Mouse (Mus musculus): ENCODE data around the gene Ube4b. TPM values are rescaled to one million over a fixed set of nuclear protein-coding genes. Genes with fewer than 3 reads are reported as not detected.

The Ube4b gene
- polyA plus RNA-seq, 1 experiment = 38.0 TPM

DNA sequence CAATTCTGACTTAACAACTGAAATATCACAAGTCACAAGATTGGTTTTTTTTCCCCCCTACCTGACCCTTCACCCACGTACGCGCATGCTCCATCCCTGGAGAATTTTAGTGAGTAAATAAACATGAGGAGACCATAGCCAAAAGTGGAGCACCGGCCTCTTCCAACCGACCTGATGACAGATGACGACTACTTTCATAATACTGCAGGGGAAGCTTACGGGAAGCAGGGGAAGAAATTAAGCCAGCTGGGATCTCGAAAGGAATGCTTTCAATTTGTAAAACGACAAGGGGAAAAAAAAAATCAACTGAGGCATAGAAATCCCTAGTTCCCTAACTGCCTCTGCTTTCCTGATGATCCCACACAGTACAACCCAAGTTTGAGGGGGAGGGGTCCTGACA lies 1.8 kb downstream of the Ube4b start:
- no peak overlapping the region for H3K27ac ChIP-seq (ENCODE audit: control insufficient read depth, insufficient read depth, low read depth, low read length, poor library complexity)
- WGBS = 26% methylated on average over 9 of the region's 9 CpGs
- no peaks in the 10 kb centered on the region; the same call in 1 of the 2 replicates for H3K4me1 ChIP-seq (ENCODE audit: control insufficient read depth, insufficient read depth, low read length)
- TF ChIP-seq POLR2A (IDR thresholded peaks at IDR 0.05; ENCODE audit: borderline replicate concordance, control insufficient read depth, low read depth, low read length) (no peak), CTCF (IDR thresholded peaks at IDR 0.05; ENCODE audit: control insufficient read depth, insufficient read depth, low read length) (no peak)
- no peak overlapping the region for H3K4me3 ChIP-seq (replicated peaks; ENCODE audit: control insufficient read depth, low read depth, low read length)

DNA sequence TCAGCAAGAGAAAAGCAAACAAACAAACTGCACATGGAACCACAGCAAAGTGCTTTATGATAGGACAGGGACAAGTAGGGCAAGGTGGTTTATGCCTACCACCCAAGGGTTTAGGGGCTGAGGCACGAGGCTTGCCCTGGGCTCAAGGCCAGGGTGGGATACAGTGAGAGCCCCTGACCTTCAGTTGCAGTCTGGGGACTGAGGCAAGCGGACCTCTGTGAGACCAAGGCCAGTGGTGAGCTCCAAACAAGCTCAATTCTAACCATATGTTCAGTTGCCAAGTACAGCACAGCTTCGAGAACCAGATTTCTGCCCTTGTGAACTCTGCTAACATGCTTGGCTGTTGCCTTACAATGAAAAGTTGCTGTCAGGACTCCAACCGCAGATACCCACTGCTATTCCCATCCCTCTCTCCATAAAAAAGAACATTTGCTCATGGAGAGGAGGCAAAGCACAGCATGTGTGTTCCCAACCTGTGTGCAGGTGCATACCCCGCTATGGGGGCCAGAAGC lies 8.6 kb downstream of the Ube4b start:
- Histone ChIP-seq H3K4me3 (replicated peaks; ENCODE audit: control insufficient read depth, low read depth, low read length) (no peak overlapping the region), H3K27ac (ENCODE audit: control insufficient read depth, insufficient read depth, low read depth, low read length, poor library complexity) (no peak overlapping the region), H3K4me1 (ENCODE audit: control insufficient read depth, insufficient read depth, low read length) (no peaks in the 10 kb centered on the region; the same call in 1 of the 2 replicates)
- WGBS = 86% methylated on average over 5 of the region's 5 CpGs
- TF ChIP-seq CTCF (IDR thresholded peaks at IDR 0.05; ENCODE audit: control insufficient read depth, insufficient read depth, low read length) (no peak), POLR2A (IDR thresholded peaks at IDR 0.05; ENCODE audit: borderline replicate concordance, control insufficient read depth, low read depth, low read length) (no peak)

DNA sequence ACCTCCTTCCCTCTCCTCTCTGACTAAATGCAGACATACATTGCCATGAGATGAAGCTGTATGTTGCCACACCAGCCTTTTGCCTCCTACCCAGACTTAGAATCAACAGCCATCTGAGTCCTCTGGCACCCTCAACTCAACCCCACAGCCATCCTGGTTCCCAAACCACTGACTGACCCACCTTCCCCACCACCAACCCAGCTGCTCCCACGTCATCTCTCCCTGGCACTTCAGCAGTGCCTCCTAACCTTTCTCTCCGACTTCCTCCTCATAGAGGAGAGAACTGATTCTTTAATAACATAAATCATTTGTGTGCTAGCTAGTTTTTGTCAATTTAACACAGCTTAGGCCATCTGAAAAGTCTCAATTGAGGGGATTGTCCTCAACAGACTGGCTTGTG lies 9.6 kb downstream of the Ube4b start:
- Histone ChIP-seq H3K4me3 (replicated peaks; ENCODE audit: control insufficient read depth, low read depth, low read length) (no peak overlapping the region), H3K27ac (ENCODE audit: control insufficient read depth, insufficient read depth, low read depth, low read length, poor library complexity) (no peak overlapping the region), H3K4me1 (ENCODE audit: control insufficient read depth, insufficient read depth, low read length) (no peaks in the 10 kb centered on the region; the same call in 1 of the 2 replicates)
- WGBS = 53% methylated on average over 2 of the region's 2 CpGs
- TF ChIP-seq CTCF (IDR thresholded peaks at IDR 0.05; ENCODE audit: control insufficient read depth, insufficient read depth, low read length) (no peak), POLR2A (IDR thresholded peaks at IDR 0.05; ENCODE audit: borderline replicate concordance, control insufficient read depth, low read depth, low read length) (no peak)

DNA sequence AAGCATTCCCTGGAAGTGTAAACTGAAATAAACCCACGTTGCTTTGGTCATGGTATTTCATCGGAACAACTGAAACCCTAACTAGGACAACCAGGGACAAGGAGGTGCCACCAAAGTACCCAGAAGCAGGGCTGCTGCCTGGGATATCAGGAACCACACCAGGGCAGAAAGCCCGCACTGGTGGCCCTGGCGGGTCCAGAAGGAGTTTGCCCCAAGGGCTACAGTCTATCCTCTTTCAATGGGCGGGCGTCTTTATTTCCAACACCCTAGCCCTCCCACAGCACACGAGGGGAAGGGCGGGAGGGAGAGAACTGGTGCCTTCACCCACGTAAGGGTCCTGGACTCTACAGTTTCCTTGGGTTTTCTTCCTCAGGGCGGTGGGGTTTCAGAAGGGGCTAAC lies 10.1 kb downstream of the Ube4b start:
- Histone ChIP-seq H3K4me1 (ENCODE audit: control insufficient read depth, insufficient read depth, low read length) (no peaks in the 10 kb centered on the region; the same call in 1 of the 2 replicates), H3K4me3 (replicated peaks; ENCODE audit: control insufficient read depth, low read depth, low read length) (no peak overlapping the region), H3K27ac (ENCODE audit: control insufficient read depth, insufficient read depth, low read depth, low read length, poor library complexity) (no peak overlapping the region)
- TF ChIP-seq CTCF (IDR thresholded peaks at IDR 0.05; ENCODE audit: control insufficient read depth, insufficient read depth, low read length) (no peak), POLR2A (IDR thresholded peaks at IDR 0.05; ENCODE audit: borderline replicate concordance, control insufficient read depth, low read depth, low read length) (no peak)
- 73% methylated on average over 10 of the region's 10 CpGs for WGBS

DNA sequence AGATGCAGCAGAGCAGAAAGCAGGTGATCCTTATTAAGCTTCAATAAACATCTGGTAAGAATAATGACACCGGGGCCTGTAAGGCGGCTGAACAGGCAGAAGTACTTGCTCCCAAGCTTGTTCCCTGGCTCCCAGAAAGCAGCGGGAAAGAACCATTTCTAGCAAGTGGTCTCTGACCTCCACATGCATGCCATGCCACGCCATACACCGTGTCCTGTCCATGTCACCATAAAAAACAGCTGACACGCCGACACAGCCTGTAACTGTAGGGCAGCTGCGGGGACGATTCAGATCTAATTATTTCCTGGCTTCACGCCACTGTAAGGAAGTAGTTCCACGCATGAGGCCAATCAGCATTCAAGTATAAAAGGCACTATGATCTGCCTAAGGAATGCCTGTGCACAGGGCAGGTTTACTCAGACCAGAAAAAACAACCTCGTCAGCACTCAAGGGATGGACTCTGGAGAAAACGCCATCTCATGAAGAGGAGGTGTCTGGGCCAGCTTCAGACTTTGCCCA lies 10.8 kb downstream of the Ube4b start:
- H3K27ac ChIP-seq (ENCODE audit: control insufficient read depth, insufficient read depth, low read depth, low read length, poor library complexity) = no peak overlapping the region
- H3K4me1 ChIP-seq (ENCODE audit: control insufficient read depth, insufficient read depth, low read length) = no peaks in the 10 kb centered on the region; the same call in 1 of the 2 replicates

DNA sequence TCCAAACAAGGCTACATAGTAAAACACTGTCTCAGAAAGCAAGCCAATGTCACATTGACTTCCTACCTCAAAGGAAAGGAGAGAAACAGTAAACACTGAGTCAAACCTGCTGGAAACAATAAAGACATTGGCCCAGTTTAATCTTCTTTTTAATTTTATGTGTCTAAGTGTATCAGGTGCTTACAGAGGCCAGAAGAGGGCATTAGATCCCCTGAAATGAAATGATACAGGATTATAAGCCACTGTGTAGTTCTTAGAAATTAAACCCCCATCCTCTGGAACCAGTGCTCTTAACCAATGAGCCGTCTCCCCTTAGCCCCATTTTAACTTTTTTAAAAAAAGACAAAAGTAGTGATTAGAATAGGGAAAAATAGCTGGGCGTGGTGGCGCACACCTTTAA lies 12.3 kb downstream of the Ube4b start:
- H3K27ac ChIP-seq (ENCODE audit: control insufficient read depth, insufficient read depth, low read depth, low read length, poor library complexity) = no peak overlapping the region
- H3K4me1 ChIP-seq (ENCODE audit: control insufficient read depth, insufficient read depth, low read length) = no peaks in the 10 kb centered on the region; the same call in 1 of the 2 replicates
- no peak overlapping the region for H3K4me3 ChIP-seq (replicated peaks; ENCODE audit: control insufficient read depth, low read depth, low read length)
- WGBS = 88% methylated on average over 3 of the region's 3 CpGs
- TF ChIP-seq POLR2A (IDR thresholded peaks at IDR 0.05; ENCODE audit: borderline replicate concordance, control insufficient read depth, low read depth, low read length) = no peak
- TF ChIP-seq CTCF (IDR thresholded peaks at IDR 0.05; ENCODE audit: control insufficient read depth, insufficient read depth, low read length) = no peak

More for the DNA sequence above, 10.8 kb downstream of the Ube4b start:
- WGBS = 37% methylated on average over 13 of the region's 13 CpGs
- H3K4me3 ChIP-seq (replicated peaks; ENCODE audit: control insufficient read depth, low read depth, low read length) = no peak overlapping the region
- TF ChIP-seq POLR2A (IDR thresholded peaks at IDR 0.05; ENCODE audit: borderline replicate concordance, control insufficient read depth, low read depth, low read length) = no peak
- no peak for TF ChIP-seq CTCF (IDR thresholded peaks at IDR 0.05; ENCODE audit: control insufficient read depth, insufficient read depth, low read length)

DNA sequence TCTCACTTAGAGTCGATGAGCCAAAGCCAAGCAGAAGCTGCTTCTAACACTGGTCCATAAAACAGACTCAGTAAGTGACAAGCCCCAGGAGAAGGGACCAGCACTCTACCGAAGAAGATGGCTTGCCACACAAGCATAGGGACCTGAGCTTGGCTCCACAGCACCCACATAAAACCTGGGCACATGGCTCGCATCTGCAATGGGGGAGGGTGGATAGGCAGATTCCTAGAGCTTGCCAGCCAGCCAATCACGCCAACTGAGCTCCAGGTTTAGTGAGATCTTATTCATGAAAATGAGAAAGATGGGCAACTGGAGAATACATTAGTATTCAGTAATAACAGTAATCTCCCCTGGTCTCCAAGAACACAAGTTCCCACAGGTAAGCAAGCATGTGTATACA lies 16.8 kb downstream of the Ube4b start:
- WGBS = 81% methylated on average over 4 of the region's 4 CpGs

DNA sequence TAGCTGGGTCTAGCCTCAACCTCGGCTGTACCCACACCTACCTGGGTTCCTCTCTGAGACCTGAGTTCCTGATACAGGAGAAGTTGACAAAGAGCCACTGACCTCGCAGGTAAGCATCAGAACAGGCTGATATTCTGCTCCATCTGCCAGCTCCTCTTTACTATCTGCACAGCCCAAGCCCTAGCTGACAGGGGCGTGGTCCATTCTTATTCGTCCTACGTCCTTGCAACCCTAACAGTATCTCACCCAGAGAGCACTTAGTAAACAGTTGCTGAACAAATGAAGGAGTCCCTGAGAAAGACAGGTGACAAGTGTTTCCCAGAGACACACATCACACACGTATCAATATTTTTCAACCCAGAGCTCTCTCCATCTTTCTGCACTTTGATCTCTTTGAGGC lies 18.2 kb downstream of the Ube4b start:
- no peaks in the 10 kb centered on the region for H3K4me1 ChIP-seq (ENCODE audit: control insufficient read depth, insufficient read depth, low read length)
- H3K4me3 ChIP-seq (replicated peaks; ENCODE audit: control insufficient read depth, low read depth, low read length) = no peak overlapping the region
- no peak overlapping the region for H3K27ac ChIP-seq (ENCODE audit: control insufficient read depth, insufficient read depth, low read depth, low read length, poor library complexity)
- TF ChIP-seq POLR2A (IDR thresholded peaks at IDR 0.05; ENCODE audit: borderline replicate concordance, control insufficient read depth, low read depth, low read length) = no peak
- WGBS = 60% methylated on average over 6 of the region's 6 CpGs

More for the DNA sequence above, 16.8 kb downstream of the Ube4b start:
- no peak overlapping the region for H3K27ac ChIP-seq (ENCODE audit: control insufficient read depth, insufficient read depth, low read depth, low read length, poor library complexity)
- no peak for TF ChIP-seq POLR2A (IDR thresholded peaks at IDR 0.05; ENCODE audit: borderline replicate concordance, control insufficient read depth, low read depth, low read length)
- TF ChIP-seq CTCF (IDR thresholded peaks at IDR 0.05; ENCODE audit: control insufficient read depth, insufficient read depth, low read length) = no peak
- no peak overlapping the region for H3K4me3 ChIP-seq (replicated peaks; ENCODE audit: control insufficient read depth, low read depth, low read length)
- no peaks in the 10 kb centered on the region; the same call in 1 of the 2 replicates for H3K4me1 ChIP-seq (ENCODE audit: control insufficient read depth, insufficient read depth, low read length)

DNA sequence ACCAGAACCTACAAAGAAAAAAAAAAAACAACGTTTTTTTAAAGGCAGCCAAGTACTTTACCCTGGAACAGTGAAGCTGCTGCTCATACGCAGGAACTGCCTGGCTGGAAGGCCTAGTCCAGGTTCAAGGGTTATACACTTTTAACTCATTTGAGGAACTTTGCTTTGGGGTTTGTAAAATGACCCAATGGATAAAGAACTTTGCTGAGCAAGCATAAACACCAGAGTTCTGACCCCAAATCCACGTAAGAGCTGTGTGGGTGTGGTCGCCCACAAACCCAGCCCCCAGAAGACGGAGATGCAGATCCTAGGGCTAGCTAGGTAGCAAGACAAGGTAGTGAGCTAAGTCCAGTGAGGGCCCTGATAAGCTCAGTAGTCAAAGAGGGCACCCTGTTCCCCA lies 19.1 kb downstream of the Ube4b start:
- Histone ChIP-seq H3K4me3 (replicated peaks; ENCODE audit: control insufficient read depth, low read depth, low read length) (no peak overlapping the region), H3K27ac (ENCODE audit: control insufficient read depth, insufficient read depth, low read depth, low read length, poor library complexity) (no peak overlapping the region), H3K4me1 (ENCODE audit: control insufficient read depth, insufficient read depth, low read length) (no peaks in the 10 kb centered on the region)
- WGBS = 64% methylated on average over 5 of the region's 5 CpGs
- TF ChIP-seq POLR2A (IDR thresholded peaks at IDR 0.05; ENCODE audit: borderline replicate concordance, control insufficient read depth, low read depth, low read length) (no peak), CTCF (IDR thresholded peaks at IDR 0.05; ENCODE audit: control insufficient read depth, insufficient read depth, low read length) (no peak)
